Mouse (Mus musculus) ZHBTc4 (cell line): ENCODE data around the gene Tmem267.
"Not testable (repeated sequence)": the region's sequence is repeated elsewhere in the genome, so short reads cannot be mapped to it uniquely, and the experiment has no call there.

Experiments
- DNase-seq: peaks from one replicate; pipeline ENCODE4 v3.0.0-alpha.2; 2011; ENCODE audit warnings: low read depth, low spot score

Tmem267 gene

DNA sequence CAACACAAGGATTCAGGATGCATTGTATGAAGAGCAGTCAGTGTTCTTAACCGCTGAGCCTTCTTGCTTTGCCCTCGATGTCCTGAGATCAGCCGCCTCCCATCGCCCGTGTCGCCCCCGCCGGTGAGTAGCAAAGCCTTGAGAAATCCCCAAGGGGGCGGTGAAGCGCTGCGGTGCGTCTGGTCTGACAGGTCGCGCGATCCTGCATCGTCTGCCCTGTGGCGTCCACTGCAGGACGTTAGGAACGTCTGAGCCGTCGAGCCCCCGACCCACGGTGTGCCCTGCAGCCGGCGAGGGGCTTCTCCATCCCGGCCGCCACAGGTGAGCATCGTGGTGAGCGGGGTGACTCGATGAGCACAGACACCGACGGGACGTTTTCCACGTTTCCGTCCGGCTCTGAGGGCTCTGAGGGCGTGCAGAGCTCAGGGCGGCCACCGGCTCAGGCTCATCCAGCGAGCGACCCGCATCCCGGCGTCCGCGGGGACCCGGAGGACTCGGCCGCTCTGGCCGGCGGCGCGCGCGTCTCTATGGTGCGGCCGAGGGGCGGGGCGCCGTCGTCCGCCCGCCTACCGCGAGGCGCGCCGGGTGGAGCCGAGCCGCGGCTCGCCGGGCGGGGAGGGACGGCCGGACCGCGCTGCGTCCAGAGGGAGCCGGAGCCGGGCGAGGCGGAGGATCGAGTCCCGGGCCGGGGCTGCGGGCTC is at the start of gene Tmem267, which contains the start of gene 3110070M22Rik:
Tmem267 (plus strand) TSS at position 160 of the 701 bp plus-strand sequence.
3110070M22Rik (minus strand) TSS at position 504 of the 701 bp plus-strand sequence.
- peak; percentile 82 for DNase-seq

GRCm38 (mm10) chr13:119442244-119442643 is 45.6 kb upstream of the Tmem267 start:
- DNase-seq, result peak; percentile 18

- DNase-seq, result no peak
Observed at GRCm38 (mm10) chr13:119453563-119453962, 34.3 kb upstream of the Tmem267 start.

- DNase-seq, result no peak
Observed at GRCm38 (mm10) chr13:119455082-119455481, 32.8 kb upstream of the Tmem267 start.

GRCm38 (mm10) chr13:119456342-119456741 is 31.5 kb upstream of the Tmem267 start:
- DNase-seq, result no peak

GRCm38 (mm10) chr13:119461900-119462595 is 25.8 kb upstream of the Tmem267 start:
- no peak for DNase-seq

DNA sequence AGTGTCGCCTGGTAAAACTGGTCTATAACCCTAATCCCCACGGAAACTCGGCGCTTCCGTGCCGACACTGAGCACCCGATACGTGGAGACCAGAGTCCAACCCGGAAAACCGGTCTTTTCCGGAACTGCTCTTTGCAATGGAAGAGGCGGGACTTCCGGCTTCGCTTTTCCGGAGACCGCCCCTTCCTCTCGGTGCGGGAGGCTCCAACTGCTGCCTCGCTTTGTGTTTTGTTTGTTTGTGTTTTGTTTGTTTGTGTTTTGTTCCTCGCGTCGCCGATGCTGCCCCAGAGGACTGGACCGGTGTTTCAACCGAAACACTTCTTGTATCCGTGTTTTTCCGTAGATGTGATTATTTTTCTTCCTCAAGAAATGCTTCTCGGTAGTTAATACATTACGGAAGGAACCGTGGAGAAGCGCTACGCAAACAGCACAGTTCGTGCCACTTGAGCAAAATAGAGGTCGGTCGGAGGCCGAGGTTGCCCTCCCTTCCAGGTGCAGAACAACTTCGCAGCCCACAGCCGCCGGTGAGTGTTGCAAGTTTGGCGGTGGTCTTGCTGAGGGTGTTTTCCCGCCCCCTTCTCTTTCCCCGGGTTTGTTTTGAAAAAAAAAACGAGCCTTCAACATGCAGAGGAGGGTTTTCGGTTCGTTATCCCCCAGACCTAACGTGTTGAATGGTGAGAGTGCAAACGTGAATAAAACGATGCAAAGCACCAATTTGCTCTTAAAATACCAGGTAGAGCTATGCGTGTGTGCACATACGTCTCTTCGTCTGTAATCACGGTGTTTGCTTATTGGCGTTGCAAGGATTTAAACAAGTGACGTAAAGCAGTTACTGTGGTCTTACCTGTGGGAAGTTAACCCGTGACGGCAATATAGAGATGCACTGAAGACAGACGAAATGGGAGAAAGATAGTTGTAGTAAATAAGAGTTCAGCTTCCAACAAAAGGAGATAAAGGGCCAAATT is 25.0 kb upstream of the Tmem267 start, which contains the start of gene 4833420G17Rik:
4833420G17Rik (plus strand) TSS at position 173 of the 965 bp plus-strand sequence.
- peak; percentile 97 for DNase-seq

GRCm38 (mm10) chr13:119476631-119477030 is 11.2 kb upstream of the Tmem267 start:
- DNase-seq, result no peak

- DNase-seq, result no peak
Observed at GRCm38 (mm10) chr13:119477789-119478188, 10.1 kb upstream of the Tmem267 start.

- DNase-seq, result no peak
Observed at GRCm38 (mm10) chr13:119487354-119487753, 485 bp upstream of the Tmem267 start.

DNA sequence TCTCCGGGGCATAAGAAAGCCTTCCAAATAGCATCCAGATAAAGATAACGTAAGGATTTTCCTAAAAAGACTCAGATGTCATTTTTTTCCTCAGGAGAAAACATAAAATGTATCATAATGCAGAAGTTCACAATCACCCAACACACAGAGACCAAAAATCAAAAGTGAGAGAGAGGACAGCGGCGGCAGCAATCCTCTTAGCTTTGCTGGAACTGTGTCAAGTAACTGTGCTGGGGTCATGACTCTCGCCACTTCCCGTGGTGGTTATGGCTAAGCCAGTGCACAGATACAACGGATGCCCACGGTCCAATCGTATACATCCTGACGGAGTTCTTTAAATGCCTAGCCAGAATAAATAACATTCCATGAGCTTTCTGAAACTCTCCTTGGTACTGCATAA is 4.2 kb downstream of the Tmem267 start:
- not testable (repeated sequence) for DNase-seq

DNA sequence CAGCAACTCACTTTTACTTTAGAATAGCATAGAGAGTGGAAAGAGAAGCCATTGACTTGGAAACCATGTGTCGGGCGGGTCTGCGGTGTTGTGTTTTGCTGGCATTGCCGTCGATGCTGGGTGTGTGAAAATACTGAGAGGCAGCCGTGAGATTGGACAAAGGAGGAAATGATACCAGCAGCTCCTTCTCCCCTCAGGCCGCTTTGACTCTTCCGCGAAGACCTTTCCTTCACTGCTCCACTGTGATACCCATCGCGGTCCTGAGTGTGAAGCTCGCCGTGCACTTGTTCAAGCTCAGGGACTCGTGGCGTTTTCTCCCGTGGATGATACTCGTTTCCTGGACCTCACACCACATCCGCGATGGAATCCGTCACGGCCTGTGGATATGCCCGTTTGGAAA is 7.1 kb downstream of the Tmem267 start:
- DNase-seq, result not testable (repeated sequence)

DNA sequence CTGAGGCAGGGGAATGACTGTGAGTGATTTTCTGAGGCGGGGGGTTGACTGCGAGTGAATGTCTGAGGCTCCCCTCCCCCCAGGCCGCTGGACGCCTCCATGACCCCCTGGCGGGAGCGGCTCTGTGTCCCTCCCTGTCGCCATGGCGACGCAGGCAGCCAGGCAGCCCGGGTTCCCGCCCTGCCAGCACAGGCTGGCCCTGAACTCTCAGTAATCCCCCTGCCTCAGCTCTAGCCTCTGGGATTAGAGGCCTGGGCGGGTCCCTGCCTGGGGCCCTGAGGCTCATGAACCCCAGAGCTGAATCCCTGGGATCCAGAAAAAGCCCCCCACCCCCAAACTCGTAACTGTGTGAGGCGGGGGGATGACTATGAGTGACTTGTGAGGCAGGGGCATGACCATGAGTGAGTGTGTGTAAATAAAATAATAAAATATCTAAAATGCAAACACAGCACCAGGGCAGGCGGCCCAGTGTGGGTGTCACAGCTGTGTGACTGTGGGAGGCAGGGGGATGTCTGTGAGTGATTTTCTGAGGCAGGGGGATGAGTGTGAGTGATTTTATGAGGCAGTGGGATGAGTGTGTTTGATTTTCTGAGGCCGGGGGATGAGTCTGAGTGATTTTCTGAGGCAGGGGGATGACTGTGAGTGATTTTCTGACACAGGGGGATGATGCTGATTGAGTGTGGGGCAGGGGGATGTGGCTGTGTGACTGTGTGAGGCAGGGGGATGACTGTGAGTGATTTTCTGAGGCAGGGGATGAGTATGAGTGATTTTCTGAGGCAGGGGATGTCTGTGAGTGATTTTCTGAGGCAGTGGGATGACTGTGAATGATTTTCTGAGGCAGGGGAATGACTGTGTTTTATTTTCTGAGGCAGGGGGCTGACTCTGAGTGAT is 108.7 kb downstream of the Tmem267 start:
- not testable (repeated sequence) for DNase-seq

GRCm38 (mm10) chr13:119598466-119598865 is 110.6 kb downstream of the Tmem267 start:
- DNase-seq, result not testable (repeated sequence)

- not testable (repeated sequence) for DNase-seq
Observed at GRCm38 (mm10) chr13:119599066-119599465, 111.2 kb downstream of the Tmem267 start.

DNA sequence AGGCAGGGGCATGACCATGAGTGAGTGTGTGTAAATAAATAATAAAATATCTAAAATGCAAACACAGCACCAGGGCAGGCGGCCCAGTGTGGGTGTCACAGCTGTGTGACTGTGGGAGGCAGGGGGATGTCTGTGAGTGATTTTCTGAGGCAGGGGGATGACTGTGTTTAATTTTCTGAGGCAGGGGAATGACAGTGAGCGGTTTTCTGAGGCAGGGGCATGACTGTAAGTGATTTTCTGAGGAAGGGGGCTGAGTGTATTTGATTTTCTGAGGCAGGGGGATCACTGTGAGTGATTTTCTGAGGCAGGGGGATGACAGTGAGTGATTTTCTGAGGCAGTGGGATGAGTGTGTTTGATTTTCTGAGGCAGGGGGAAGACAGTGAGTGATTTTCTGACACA is 111.7 kb downstream of the Tmem267 start:
- not testable (repeated sequence) for DNase-seq

GRCm38 (mm10) chr13:119600166-119600565 is 112.3 kb downstream of the Tmem267 start:
- DNase-seq, result not testable (repeated sequence)

GRCm38 (mm10) chr13:119602688-119603331 is 115.0 kb downstream of the Tmem267 start:
- not testable (repeated sequence) for DNase-seq

GRCm38 (mm10) chr13:119603890-119604289 is 116.1 kb downstream of the Tmem267 start:
- not testable (repeated sequence) for DNase-seq

GRCm38 (mm10) chr13:119604322-119604721 is 116.5 kb downstream of the Tmem267 start:
- not testable (repeated sequence) for DNase-seq
